Mouse (Mus musculus) bone marrow, adult 2 months (tissue): ENCODE measurements around the gene Gm5134.

Experiments used
- CTCF ChIP-seq: fragments of 200-500 bp; IDR thresholded peaks from 2 replicates; pipeline ENCODE4 v1.5.1; 2011; ENCODE audit warnings: low read length, control low read depth; ENCODE audit not compliant: control insufficient read depth, insufficient read depth
- POLR2A ChIP-seq: fragments of 200-500 bp; IDR thresholded peaks from 2 replicates; pipeline ENCODE4 v1.6.1; 2011; ENCODE audit warnings: low read depth, mild to moderate bottlenecking, control low read depth, low read length, borderline replicate concordance; ENCODE audit not compliant: control insufficient read depth

GRCm38 (mm10) chr10:76051860-76052259 is 97.5 kb downstream of the Gm5134 start:
- TF ChIP-seq POLR2A (no peak), CTCF (no peak)
